Mouse (Mus musculus) bone marrow, adult 2 months (tissue): Measurements from ENCODE around the gene Plxnc1.

ENCODE experiments used
- CTCF ChIP-seq: fragments of 200-500 bp; IDR thresholded peaks from 2 replicates; pipeline ENCODE4 v1.5.1; 2011; ENCODE audit warnings: low read length, control low read depth; ENCODE audit not compliant: control insufficient read depth, insufficient read depth
- POLR2A ChIP-seq: fragments of 200-500 bp; IDR thresholded peaks from 2 replicates; pipeline ENCODE4 v1.6.1; 2011; ENCODE audit warnings: low read depth, mild to moderate bottlenecking, control low read depth, low read length, borderline replicate concordance; ENCODE audit not compliant: control insufficient read depth

GRCm38 (mm10) chr10:94848344-94848743, 96.3 kb downstream of the Plxnc1 start:
- TF ChIP-seq CTCF, result no peak
- TF ChIP-seq POLR2A, result no peak
